Mouse (Mus musculus): ENCODE measurements around the gene Slc22a18.
"Not testable (repeated sequence)": the region's sequence is repeated elsewhere in the genome, so short reads cannot be mapped to it uniquely, and the experiment has no call there.

The Slc22a18 gene

DNA sequence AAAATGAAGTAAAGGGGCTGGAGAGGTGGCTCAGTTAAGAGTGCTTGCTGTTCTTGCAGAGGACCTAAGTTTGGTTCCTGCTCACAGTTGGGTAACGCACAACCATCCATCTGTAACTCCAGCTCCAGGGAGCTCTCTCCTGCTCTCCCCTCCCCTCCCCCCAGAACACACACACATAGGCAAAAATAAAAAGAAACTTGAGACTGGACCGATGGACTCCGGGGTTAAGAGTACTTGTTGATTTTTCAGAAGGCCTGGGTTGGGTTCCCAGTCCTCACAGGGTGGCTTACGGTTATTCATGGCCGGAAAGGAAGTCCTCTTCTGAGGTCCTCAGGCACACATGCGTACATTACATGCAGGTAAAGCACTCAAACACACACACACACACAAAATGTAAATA is 30.4 kb downstream of the Slc22a18 start:
- no peak for DNase-seq (ENCODE audit: low spot score in 2 of 2)

DNA sequence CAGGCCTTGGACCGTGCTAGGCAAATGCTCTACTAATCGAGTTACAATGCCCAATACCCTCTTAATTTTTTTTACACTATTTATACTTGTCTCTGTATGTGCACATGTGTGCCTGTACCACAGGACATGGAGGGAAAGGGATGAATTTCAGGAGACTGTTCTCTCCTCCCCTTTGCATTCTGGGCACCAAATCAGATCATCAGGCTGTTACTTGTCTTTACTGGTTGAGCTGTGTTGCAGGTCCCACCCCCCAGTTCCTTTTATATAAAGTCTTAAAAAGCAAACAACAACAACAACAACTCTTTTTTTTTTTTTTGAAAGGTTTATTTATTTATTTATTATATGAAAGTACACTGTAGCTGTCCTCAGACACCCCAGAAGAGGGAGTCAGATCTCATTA is 31.9 kb downstream of the Slc22a18 start:
- no peak for DNase-seq (ENCODE audit: low spot score in 2 of 2)

DNA sequence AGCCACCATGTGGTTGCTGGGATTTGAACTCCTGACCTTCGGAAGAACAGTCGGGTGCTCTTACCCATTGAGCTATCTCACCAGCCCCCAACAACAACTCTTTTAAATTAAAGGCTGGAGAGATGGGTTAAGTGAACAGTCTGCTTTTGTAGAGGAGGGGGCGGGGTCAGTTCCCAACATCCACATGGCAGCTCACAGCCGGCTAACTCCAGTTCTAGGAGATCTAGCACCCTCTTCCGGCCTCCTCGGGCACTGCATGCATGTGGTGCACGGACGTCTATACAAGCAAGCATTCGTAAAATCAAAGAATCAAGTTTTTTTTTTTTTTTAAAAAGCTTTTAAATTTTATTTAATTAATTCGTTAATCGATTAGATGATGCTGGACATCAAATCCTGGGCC is 32.3 kb downstream of the Slc22a18 start:
- peak; percentile 60 to 67 for DNase-seq (ENCODE audit: low spot score in 2 of 2)

DNA sequence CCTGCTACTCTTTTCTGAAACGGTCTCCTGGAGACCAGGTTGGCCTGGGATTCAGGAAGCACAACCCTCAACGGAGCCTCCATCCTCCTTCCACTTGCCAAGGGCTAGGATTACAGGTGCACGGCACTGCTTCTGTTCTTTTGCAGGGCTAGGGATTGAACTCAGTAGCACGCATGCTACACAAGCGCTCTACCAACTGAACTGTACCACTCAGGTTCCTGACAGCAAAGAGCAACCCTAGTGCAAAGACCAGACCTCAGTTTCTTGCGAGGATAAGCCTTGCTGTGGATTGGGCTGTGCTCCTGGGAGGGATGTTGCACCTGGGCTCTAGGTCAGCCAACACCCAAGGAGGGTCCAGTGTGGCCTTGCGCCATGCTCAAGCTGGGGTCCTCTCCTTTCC is 32.7 kb downstream of the Slc22a18 start:
- no peak for DNase-seq (ENCODE audit: low spot score in 2 of 2)

DNA sequence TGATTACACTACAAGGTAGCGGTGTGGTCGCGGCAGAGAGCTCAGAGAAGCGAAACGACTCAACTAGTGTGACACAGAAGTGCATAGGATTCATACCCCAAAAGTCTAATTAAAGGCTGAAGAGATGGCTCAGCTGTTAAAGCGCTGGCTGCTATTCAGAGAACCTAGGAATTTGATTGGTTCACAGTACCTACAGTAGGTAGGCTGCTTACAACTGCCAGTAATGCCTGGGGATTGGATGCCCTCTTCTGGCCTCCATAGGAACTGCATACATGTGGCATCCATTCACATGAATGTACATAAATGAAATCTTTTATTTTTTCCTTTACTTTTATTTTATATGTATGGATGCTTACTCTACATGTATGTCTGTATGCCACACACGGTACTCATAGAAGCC is 33.1 kb downstream of the Slc22a18 start:
- DNase-seq (ENCODE audit: low spot score in 2 of 2), result peak in 1 of 2 experiments; percentile 29

DNA sequence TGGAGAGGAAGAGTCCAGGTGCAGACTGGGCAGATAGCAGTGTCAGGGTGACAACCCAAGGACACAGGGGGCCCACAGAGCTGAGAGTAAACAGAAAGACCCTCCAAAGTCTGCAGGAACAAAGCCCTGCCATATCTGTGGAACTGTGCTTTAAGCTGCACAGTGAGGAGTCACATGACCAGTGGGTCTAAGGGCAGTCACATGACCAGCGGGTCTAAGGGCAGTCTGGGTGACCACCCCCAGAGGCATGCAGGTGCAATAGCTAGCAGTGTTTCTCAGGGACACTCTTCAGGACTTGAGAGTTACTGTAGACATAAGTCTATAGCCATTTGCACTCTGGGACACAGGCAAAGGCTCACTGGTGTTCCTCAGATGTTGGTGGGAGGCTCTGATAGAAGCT is 36.0 kb downstream of the Slc22a18 start:
- DNase-seq (ENCODE audit: low spot score in 2 of 2), result no peak

DNA sequence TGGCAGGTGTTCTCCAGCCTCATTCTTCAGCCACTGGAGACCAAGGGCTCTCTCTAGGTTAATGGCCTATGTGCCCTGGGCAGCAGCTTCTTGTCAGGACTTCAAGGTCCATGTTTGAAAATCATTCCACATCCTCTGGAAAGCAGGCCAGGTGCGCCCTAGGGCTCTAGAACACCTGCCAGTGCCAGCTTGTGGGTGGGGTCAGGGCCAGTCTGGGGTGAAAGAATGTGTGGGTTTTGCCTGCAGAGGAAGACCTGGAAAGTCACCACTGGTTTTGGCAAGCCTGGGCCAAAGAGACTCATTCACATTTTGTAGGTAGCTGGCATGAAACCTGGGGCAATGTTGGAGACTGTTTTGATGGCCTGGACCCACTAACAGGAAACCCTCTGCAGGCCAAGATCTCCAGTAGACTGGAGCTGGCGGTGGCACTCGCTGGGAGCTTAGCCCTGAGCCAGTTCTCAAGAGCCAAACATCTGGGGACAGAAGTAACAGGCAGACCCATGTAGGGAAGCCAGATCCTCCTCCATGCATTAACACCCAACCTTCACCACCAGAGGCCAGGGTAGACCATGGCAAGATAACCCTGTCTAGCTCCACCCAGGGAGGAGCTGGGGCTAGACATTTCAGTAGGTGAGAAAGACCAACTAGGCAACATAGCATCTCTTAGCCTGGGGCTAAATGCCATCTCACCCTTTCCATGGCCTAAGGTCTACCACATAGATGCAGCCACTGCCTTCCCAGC is 37.2 kb downstream of the Slc22a18 start:
- DNase-seq (ENCODE audit: low spot score in 2 of 2), result no peak

DNA sequence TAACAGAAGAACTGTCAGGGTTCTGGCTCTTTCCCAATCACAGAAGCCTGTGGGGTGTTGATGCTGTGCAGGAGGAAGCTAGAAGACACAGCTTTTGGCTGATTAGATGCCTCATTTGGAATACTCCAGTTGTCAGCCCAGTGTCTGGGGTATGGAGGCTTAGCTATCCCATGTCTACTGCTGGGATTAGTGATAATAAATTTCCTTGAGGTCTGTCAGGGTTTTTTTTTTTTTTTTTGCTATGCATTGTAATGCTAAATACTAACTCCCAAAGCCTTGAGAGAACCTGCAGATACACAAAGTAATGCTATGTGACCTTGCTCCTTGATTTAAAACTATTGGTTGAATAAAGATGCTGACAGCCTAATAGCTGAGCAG is 37.8 kb downstream of the Slc22a18 start:
- DNase-seq (ENCODE audit: low spot score in 2 of 2), result no peak

DNA sequence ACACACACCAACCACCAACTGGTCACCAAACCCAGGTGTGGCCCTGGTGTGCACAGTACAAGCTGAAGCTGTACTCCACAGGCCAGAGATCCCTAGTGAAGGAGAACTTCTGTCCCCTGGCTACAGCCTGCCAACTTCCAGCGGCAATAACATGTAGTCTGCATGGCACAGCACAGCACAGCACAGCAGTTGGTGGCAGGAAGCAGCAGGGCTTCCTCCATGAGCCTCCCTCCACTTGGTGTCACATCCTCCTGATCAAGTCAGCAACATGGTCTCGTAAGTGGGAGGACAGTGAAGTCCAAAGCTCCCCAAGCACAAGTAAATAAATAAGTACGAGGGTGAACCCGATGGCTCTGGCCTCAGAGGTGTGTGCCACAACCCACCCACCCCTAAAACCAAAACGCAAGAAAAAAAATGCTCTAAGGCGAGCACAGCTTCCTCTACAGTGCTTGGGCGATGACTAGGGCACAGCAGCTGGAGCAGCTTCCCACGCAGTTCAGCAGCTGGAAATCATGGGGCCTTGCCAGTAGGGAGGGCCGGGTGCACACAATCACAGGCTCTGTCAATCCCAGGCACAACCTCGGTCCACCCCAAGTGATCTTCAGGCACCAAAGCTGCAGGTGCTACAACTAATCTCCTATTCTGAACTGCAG is 40.4 kb downstream of the Slc22a18 start:
- no peak for DNase-seq (ENCODE audit: low spot score in 2 of 2)

DNA sequence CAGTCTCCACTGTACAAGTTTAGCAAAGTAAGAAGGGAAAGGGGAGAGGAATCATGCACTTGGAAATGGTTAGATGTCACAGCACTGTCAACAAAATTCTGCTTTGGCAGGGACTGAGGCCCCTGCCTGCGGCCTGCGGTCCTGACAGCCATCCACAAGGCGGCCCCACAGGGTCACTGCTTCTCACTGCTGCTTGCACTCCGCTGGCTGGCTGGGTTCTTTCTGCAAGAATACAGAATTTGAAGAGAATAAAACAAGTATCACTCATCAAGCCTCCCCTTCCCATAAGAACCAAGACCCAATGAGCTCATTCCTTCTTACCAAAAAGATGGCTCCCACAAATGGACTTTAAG is 40.9 kb downstream of the Slc22a18 start:
- no peak for DNase-seq (ENCODE audit: low spot score in 2 of 2)

DNA sequence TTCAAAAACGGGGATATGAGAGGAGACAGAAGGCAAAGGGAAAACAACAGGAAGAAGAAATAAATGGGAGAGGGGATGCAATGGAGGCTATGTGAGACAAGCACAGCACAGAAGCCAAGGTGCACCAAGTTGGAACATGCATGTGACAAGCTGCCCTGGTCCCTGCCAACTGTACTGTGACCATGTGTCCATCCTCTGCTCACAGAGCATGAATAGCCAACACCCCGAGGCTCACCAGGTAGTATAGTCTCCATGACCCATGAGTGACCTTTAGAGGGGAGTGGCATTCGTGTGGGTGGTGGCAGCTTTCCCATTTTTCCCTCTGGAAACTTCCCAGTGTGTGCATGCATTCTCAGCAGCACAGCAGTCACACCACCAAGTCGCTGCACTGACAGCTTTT is 45.8 kb downstream of the Slc22a18 start:
- DNase-seq (ENCODE audit: low spot score in 2 of 2), result no peak

DNA sequence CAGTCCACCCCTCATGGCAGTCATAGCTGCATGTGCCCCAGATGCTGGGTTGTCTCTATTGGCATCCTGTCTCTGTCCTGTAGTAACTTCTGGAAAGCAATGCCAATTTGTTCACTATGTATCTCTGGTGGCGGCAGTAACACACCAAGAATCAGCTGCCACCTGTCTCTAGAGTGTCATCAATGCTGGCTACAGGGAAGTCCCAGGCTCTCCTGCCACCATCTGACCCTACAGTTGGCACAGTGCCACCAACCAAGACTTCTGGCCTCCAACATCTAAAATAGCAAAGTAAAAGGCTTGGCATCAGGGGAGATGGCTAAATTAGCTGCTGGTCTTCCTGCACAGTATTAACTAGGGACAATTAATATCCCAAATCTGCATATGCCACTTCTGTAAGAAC is 58.9 kb downstream of the Slc22a18 start:
- no peak for DNase-seq (ENCODE audit: low spot score in 2 of 2)

DNA sequence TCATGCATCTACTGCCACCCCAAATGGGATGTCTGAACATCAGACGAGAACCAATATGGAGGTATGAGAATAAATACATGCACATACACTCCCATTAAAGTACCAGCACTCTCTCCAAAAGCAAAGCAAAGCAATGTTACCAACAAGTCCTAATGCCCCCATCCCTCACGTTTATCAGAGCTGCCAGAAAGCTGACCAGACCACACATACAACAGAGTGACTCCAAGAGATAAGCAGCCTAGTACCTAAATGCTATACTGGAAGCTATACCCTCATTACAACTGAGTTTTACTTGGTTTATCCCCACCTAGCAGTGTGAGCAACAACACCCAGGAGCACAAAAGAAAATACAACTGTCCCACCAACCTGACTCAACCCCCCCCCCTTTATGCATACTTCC is 59.7 kb downstream of the Slc22a18 start:
- DNase-seq (ENCODE audit: low spot score in 2 of 2), result no peak

DNA sequence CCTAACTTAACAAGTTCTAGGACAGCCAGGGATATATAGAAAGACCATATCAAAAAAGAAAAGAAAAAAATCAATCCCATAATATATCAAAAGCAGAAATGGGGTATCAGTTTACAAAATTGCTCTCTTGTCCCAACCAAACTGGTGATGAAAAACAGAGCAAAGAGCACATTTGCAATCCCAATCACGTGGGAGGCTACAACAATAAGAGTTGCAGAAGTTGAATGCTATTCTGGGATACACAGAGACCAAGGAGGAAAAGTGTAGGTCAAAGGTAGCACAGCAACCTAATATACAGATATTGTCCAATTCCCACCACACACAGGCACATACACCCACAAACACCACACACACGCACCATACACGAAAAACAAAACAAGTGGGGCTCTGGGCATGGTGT is 62.7 kb downstream of the Slc22a18 start:
- no peak for DNase-seq (ENCODE audit: low spot score in 2 of 2)

DNA sequence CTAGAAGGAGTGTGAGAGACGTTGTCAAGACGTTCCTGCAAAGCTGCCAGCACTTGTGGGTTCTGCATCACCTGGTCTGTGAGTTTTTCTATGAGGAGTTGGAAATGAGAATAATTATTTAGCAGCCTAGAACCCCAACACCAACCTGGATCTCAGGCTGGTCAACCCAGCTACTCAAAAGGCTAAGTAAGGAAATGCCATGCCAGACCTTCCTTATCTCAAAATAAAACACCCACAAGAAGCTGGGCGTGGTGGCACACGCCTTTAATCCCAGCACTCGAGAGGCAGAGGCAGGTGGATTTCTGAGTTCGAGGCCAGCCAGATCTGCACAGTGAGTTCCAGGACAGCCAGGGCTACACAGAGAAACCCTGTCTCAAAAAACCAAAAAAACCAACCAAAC is 64.7 kb downstream of the Slc22a18 start:
- not testable (repeated sequence) for DNase-seq (ENCODE audit: low spot score in 2 of 2)

DNA sequence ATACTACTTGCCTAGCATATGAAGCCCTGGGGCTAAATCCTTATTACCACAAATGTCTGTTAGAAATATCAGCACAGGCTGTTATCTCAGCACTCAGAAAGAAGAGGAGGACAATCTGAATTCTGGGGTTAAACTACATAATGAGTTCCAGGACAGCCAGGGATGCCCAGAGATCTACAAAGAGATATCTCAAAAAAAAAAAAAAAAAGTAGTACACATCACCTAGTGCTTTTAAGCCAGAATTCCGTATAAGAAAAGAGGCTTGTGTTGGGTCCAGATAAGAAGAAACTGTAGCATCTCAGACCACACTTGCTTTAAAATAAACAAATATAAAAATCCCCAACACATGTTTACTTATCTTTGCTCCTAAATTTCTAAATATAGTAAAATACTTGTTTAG is 65.1 kb downstream of the Slc22a18 start:
- DNase-seq (ENCODE audit: low spot score in 2 of 2), result no peak

DNA sequence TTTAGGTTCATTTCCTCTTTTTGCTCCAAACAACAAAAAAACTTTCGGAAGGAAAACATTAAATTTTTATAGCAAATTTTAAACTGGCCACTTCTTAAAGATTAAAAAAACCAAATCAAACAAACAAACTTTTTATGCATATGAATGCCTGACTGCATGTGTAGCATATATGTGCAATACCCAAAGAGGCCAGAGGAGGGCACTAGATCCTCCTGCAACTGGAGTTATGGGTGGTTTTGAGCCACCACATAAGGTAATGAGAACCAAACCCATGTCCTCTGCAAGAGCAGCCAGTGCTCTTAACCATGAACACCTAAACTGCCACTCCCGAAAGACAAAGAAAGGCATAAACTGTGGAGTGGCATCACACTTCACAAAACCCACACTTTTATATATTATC is 70.8 kb downstream of the Slc22a18 start:
- DNase-seq (ENCODE audit: low spot score in 2 of 2), result no peak

DNA sequence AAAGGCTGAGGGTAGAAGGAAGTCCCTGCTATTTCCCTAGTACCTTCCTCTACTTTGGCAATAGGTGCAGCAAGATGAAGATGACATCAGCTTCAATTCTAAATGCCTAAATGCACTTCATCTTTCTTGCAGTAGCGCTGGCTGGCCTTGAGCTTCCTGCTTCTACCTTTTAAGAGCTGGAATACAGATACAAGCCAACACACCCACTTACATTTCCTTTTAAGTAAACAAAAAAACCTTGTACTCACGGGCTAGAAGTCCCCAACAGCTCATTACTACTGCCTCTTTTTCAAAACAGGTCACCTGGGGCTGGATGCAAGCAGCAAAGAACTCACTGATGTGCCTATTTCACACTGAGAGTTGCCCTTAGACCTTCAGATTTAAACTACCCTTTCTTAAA is 73.0 kb downstream of the Slc22a18 start:
- DNase-seq (ENCODE audit: low spot score in 2 of 2), result no peak

DNA sequence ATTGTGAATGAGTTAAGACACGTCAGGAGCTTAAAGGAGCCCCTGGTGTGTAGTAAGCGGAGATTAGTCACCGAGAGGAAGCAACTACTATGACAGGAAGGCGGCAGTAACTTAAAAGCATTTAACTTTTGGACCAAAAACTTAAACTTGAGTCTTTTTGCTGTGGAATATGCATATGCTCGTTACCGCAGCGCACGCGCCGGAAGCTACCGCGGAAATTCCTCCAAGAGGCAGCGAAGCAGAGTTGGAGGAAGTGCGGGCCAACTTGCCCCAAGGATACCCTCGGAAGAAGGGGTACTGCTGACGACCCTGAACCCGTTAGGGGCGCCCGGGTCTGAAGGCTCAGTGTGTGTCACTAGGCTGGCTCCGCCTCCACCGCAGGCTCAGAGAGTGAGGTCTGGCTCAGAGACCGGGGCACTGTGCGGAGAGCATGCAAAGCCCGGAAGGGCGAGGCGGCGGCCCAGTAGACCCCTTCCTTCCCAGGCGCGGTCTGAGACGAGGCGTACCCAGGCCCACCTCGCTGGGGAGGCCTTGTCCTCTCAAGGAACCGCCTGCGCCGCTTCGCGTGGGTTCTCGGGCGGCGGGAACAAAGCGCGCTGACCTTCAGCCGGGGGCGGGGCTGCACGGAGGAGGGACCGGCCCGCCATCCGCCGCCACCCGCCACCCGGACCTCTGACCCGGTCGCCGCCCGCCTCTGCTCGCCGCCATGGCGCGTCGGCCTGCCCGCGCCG is 74.9 kb downstream of the Slc22a18 start:
- peak in 1 of 2 experiments; percentile 33 for DNase-seq (ENCODE audit: low spot score in 2 of 2)
